Mouse (Mus musculus) spleen, postnatal 14 days (tissue): ENCODE data around the gene Nfkb1.

Experiments used
- DNase-seq, 2 experiments: peaks; one replicate each; pipeline ENCODE4 v3.0.0; 2021 to 2022; ENCODE audit warnings: low spot score in 2 of 2

Gene Nfkb1

GRCm38 (mm10) chr3:135691191-135692131, at the start of gene Nfkb1:
Nfkb1 (minus strand) TSS chr3:135691547.
- peak; percentile 45 to 57 for DNase-seq

DNA sequence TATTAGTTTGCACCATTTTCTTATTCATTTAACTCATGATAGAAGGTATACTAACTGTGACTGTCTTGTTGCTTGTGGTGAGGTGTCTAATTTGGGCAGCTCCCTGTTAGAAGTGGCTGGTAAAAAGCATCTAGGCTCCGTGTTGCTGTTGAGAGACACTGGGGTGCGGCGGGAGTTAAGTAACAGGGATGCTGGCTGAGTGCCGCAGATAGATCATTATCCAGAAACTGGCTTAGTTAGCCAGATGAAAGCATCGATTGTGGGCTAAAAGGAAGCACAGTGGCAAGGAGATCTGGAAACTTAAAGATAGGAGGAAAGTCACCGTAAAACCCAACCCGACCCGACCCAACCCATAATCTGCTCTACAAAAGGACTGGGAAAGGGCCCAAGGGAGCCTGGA, 49.4 kb upstream of the Nfkb1 start:
- DNase-seq: no peak

GRCm38 (mm10) chr3:135734736-135735135, 43.4 kb upstream of the Nfkb1 start:
- DNase-seq: no peak

DNA sequence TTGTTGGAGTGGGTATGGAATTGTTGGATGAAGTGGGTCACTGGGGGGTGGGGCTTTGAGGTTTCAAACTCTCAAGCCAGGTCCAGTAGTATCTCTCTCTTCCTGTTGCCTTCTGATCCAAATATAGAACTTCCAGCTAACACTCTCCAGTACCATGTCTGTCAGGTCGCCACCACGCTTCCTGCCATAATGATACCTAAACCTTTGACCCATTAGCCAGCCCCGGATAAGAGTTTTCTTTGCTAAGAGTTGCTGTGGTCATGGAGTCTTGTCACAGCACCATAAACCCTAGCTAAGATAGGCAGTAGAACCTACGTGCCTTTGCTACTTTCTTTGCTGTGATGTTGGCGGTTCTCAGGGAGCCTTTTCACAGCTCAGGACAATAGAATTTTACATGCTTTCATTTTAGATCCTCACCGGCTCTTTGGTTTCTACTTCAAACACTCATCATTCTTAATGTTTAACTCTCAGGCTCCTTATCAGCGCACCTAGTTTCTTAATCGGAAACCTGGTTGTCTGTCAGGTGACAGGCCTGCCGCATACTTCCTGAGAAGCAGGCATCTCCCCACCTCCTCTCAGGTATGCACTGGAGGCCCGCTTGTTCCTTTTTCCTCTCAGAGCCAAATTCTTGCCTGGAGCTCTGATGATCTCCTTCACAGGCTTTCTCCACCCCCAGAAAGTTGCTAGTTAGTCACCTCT, 41.5 kb upstream of the Nfkb1 start:
- no peak for DNase-seq

GRCm38 (mm10) chr3:135731292-135732047, 40.1 kb upstream of the Nfkb1 start:
- peak; percentile 72 to 88 for DNase-seq

DNA sequence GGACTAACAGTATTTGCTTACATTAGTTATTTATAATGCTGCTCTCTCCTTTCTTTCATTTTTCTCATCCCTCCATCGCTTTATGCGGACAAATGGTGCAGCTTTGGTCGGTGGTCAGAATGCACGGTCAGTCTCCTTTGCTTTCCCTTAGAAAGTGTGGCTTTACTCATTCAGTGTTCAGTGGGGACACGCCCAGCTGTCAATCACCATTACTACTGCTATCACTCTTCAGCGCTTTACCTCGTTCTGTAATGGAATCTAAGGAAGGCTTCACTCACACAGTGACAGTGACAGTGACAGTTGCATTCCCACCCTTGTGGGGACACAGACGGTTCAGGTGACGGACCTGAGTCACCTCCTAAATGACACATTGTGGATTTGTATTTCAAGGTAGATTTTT, 39.4 kb upstream of the Nfkb1 start:
- no peak for DNase-seq

DNA sequence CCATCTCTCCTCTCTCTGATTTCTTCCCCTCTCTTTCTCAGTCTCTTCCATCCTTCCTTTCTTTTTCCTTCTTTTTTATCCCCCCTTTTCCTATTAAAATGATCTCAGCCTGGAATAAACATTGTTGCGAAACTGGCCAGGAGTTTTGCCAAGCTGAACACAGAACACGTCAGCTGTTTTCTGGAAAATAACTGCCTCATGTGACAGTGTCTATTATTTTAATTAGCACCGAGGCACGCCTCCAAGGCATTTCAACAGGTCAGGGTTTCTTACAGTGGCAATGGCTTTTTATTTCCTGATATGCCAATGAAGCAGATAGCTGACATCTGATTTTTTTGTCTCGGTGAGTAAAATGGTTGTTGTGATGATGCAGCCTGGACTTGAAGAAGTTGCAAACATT, 38.2 kb upstream of the Nfkb1 start:
- DNase-seq: no peak

DNA sequence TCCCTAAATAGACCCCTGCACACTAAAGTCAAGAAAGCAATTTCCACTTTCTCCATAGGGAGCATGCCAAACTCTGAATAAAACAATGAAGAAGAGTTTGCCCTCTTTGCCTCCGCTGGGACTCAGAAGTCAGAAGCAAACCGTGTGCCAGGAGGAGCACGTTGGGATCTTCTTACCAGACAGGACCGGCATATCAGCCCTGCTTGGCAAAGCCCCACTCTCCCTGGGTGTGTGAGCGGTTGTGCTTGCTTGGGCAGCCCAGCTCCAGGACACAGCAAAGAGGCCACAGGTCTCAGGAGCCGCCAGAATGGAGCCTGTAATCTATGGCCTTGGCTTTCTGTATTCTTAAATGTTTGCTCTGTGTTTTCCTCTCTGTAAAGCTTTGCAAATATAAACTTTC, 37.6 kb upstream of the Nfkb1 start:
- DNase-seq: no peak

GRCm38 (mm10) chr3:135727339-135727738, 36.0 kb upstream of the Nfkb1 start:
- DNase-seq: no peak

DNA sequence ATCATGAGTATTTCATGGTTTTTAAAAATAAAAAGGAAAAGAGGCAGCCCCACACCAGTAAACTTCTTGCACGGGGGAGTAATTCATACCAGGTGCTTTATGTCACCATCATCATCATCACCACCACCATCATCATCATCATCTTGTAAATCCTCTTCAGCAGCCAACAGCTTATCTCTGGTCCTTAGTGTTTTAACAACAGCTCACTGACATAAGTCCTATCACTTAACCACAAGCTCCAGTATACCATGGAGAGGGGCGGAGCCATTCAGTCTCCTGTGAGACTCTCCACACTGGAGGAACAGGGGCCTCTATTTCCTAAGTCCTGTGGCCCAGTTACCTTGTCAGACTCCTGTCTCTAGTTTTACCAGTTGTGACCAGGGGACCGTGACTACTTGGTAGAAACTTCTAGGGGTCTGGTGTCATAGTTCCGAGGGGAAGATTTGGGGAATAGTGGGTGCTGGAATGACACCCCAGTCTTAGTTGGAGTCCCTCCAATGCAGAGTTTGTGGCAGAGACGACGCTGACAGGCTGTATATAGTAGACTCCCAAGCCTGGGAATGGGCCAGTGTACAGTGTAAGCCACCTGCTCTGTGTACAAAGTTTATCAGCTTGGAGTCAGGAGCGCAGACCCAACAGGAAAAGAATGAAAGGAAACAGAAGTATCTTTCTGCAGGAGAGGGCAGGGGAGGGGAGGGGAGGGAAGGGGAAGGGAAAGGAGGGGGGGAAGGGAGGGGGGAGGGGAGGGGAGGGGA, 35.4 kb upstream of the Nfkb1 start:
- no peak for DNase-seq

- DNase-seq: no peak
These were observed 34.7 kb upstream of the Nfkb1 start for GRCm38 (mm10) chr3:135726023-135726422.

- DNase-seq: no peak
These were observed 30.8 kb upstream of the Nfkb1 start for GRCm38 (mm10) chr3:135722104-135722503.

DNA sequence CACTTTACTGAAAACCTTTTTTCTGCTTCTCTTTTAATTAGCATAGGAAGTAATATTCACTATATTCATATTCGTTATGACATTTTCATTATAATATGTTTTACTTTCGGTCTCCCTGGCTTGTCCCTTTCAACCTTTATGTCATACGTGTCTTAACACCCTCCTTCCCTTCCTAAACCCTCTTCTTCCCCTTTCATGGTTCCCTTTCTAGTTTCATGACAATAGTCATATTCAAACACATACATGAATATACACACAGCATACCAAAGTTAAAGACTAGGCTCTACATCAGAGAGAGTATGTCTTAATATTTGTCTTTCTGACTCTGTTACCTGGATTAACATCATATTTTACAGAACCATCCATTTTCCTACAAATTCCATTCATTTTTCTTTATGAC, 28.6 kb upstream of the Nfkb1 start:
- no peak for DNase-seq

DNA sequence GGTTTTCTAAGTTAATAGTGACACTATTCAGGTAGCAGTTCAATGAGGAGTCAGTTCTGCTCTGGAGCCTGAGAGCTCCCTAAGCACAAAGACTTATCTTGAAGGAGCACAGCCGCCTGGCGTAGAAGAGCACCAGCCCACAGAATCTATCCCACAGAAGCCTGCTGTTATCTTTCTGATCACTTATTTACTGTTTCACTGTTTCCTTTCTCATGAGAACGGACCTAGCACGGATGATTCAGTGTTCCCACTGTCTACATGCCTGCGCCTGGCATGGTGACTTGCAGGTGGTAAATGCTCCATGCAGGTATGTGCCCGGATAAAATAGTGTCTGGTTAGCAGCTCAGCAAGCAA, 27.8 kb upstream of the Nfkb1 start:
- no peak for DNase-seq

DNA sequence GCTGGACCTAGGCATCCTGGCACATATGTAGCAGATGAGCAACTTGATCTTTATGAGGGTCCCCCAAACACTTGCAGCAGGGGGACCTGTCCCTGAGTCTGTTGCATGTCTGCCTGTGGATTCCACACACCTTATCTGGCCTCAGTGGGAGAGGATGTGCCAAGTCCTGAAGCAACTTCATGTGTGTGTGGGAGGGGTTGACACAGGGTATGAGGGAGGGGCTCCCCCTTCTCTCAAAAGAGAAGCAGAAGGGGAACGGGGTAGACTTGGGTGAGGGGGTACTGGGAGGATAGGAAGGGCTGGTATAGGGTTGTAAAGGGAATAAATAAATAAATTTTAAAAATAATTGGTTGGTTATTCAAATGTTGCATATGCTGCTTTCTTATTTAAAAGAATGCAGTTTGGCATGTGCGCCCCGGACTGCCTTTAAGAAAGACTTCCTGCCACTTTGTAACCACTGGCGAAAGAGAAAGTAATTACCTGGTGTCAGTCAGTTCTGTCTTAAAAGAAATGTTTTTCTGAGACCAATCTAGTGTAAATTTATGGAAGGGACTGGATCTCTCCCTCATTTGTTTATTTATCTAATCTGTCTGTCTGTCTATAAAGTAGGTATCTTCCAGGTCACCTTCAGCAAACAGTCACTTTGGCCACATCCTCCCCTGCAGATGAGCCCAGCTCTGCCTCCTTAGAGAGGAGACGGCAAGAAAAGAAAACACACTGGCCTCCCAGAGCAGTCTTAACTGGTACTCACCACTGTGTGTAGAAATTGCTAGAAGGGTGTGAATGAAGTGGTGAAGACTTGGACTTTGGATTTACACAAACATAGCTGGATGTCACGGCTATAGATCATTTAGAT, 27.2 kb upstream of the Nfkb1 start:
- no peak for DNase-seq

DNA sequence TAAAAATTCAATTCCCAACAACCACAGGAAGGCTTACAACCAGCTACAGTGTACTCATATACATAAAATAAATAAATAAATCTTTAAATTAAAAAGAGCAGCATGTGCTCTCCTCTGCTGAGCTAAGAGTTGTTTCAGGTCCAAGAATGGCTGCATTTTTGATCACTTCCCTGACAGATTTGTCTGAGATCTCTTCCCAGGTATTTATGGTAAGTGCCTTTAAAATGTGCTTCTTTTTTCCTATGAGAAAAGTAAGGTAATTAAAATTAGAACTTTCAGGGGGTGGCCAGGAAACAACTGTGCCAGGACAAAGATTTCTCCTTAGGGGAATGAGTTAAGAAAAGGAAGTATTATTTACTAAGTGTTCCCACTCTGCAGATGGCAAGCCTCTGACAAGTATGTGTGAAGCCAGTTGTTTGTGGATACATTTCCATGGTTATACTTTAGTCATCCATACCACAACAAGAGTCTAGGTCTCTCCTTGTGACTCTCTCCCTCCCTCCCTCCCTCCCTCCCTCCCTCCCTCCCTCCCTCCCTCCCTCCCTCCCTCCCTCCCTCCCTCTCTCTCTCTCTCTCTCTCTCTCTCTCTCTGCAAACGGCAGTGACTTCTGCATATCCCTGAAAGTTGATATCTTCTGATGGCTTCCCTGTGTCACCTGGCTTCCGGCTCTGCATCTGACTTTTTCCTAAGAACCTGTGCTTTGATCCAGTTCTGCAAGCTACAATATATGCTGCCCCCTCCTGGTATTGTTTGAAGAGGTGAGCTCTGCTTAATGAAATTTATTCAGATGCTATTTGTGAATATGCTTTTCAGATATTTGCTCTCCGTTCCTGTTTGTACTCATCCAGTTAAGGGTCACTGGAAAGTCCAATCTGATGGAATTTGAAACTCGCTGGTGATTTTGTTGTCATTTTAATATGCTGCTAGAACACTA, 21.9 kb upstream of the Nfkb1 start:
- no peak for DNase-seq

- no peak for DNase-seq
These were observed 20.3 kb upstream of the Nfkb1 start for GRCm38 (mm10) chr3:135711613-135712012.

- DNase-seq: no peak
These were observed 19.8 kb upstream of the Nfkb1 start for GRCm38 (mm10) chr3:135711040-135711570.

DNA sequence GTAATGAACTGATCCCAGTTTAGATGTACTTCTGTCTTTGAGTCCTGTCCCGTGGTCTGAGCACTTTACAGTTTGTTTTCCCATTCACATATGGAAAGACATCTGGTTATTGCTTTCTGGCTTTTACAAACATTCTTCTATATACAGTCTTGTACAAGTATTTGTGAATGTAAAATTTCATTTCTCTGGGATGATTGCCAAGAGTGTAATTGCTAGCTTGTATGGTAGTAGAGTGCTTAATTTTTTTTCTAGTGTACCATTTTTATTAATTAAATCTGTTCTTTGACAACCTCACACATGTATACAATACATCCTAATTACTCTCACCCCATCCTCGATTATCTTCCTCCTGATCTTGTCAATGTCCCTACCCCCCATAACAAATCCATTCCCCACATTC, 12.0 kb upstream of the Nfkb1 start:
- DNase-seq: no peak
